Mouse (Mus musculus): ENCODE measurements around the gene Bfar. TPM values are rescaled to one million over a fixed set of nuclear protein-coding genes. Genes with fewer than 3 reads are reported as not detected.
"Not testable (repeated sequence)": the region's sequence is repeated elsewhere in the genome, so short reads cannot be mapped to it uniquely, and the experiment has no call there.

Gene Bfar
- polyA plus RNA-seq (2012; fragmentation: generic; extraction: Trizol), result 5.7 TPM
- long read RNA-seq, experiment 1, transcript Bfar-201 (8 exons, 3,003 nt), result major isoform, 18 of 24 reads
- long read RNA-seq, experiment 1, partial matches to known transcripts, result 6 of 24 reads
- long read RNA-seq, experiment 1, other reads (novel, unspliced or antisense), result 0 of 24 reads
- long read RNA-seq, experiment 2, transcript Bfar-201 (8 exons, 3,003 nt), result major isoform, 105 of 136 reads
- long read RNA-seq, experiment 2, partial matches to known transcripts, result 6 of 136 reads
- long read RNA-seq, experiment 2, other reads (novel, unspliced or antisense), result 25 of 136 reads

- Histone ChIP-seq H3K4me3 (ENCODE audit: insufficient read depth, poor library complexity, severe bottlenecking) (peak within 1 kb of the TSS; percentile 93), H3K27me3 (ENCODE audit: control insufficient read depth, insufficient read depth, insufficient read length) (no peaks in the 10 kb centered on the region), H3K79me2 (ENCODE audit: control insufficient read depth, insufficient read depth) (peaks cover 19% of the 10 kb centered on the region), H3ac (ENCODE audit: control insufficient read depth, insufficient read length, low read depth) (peak within 1 kb of the TSS; percentile 78), H3K79me3 (ENCODE audit: low read depth) (peaks cover 13% of the 10 kb centered on the region), H3K36me3 (ENCODE audit: control insufficient read depth, insufficient read depth) (peaks cover 9% of the 10 kb centered on the region)
- TF ChIP-seq MYOD1 (IDR thresholded peaks at IDR 0.05; ENCODE audit: control insufficient read depth, insufficient read length, low read depth) (no peak), MYOG (IDR thresholded peaks at IDR 0.05; ENCODE audit: control insufficient read depth, extremely low read depth, insufficient read length) (no peak), USF1 (IDR thresholded peaks at IDR 0.05; ENCODE audit: low read depth) (no peak), FOSL1 (IDR thresholded peaks at IDR 0.05; ENCODE audit: insufficient read depth, low read length, poor library complexity, severe bottlenecking) (no peak), CEBPB (IDR thresholded peaks at IDR 0.05; ENCODE audit: low read depth) (no peak), MAX (IDR thresholded peaks at IDR 0.05) (no peak), CTCF (IDR thresholded peaks at IDR 0.05; ENCODE audit: control insufficient read depth, insufficient read depth, insufficient read length) (no peak)
Observed at GRCm38 (mm10) chr16:13671685-13672385, at the start of gene Bfar, which contains the start of gene 3110001I22Rik. Gene Bfar, plus strand, starts transcription at chr16:13671858. Gene 3110001I22Rik, plus strand, starts transcription at chr16:13671929.

DNA sequence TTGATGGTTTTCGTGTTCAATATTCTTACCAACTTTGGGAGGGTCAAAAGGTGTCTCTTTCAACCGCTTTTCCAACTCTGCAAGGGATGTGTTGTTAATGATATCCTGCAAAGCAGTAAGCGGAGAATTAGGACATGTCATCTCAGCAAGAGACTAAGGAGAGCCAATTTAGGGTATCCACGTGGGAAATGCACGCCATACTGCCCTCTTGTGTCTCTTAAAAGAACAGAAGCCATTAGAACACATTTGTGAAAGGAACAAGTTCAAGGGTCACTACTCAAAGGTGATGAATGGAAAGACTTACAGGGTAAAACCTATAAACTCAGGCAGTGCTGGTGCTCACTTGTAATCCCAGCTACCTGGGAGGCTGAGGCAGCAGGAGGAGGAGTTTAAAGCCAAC is 43.3 kb upstream of the Bfar start:
- no peaks in the 10 kb centered on the region for H3K27me3 ChIP-seq (ENCODE audit: control insufficient read depth, insufficient read depth, insufficient read length)
- H3K79me2 ChIP-seq (ENCODE audit: control insufficient read depth, insufficient read depth), result no peaks in the 10 kb centered on the region
- H3ac ChIP-seq (ENCODE audit: control insufficient read depth, insufficient read length, low read depth), result no peak overlapping the region
- peaks cover 25% of the 10 kb centered on the region for H3K36me3 ChIP-seq (ENCODE audit: control insufficient read depth, insufficient read depth)
- H3K79me3 ChIP-seq (ENCODE audit: low read depth), result no peaks in the 10 kb centered on the region
- TF ChIP-seq MAX (IDR thresholded peaks at IDR 0.05) (no peak), USF1 (IDR thresholded peaks at IDR 0.05; ENCODE audit: low read depth) (no peak), MYOD1 (IDR thresholded peaks at IDR 0.05; ENCODE audit: control insufficient read depth, insufficient read length, low read depth) (no peak), MYOG (IDR thresholded peaks at IDR 0.05; ENCODE audit: control insufficient read depth, extremely low read depth, insufficient read length) (no peak), FOSL1 (IDR thresholded peaks at IDR 0.05; ENCODE audit: insufficient read depth, low read length, poor library complexity, severe bottlenecking) (no peak), CEBPB (IDR thresholded peaks at IDR 0.05; ENCODE audit: low read depth) (no peak), CTCF (IDR thresholded peaks at IDR 0.05; ENCODE audit: control insufficient read depth, insufficient read depth, insufficient read length) (no peak)
- no peak overlapping the region for H3K4me3 ChIP-seq (ENCODE audit: insufficient read depth, poor library complexity, severe bottlenecking)

- not testable (repeated sequence) for H3ac ChIP-seq (ENCODE audit: control insufficient read depth, insufficient read length, low read depth); H3K79me3 ChIP-seq (ENCODE audit: low read depth); H3K4me3 ChIP-seq (ENCODE audit: insufficient read depth, poor library complexity, severe bottlenecking); H3K36me3 ChIP-seq (ENCODE audit: control insufficient read depth, insufficient read depth); H3K27me3 ChIP-seq (ENCODE audit: control insufficient read depth, insufficient read depth, insufficient read length); H3K79me2 ChIP-seq (ENCODE audit: control insufficient read depth, insufficient read depth)
Observed at GRCm38 (mm10) chr16:13638198-13638597, 33.5 kb upstream of the Bfar start.

- TF ChIP-seq MYOD1 (IDR thresholded peaks at IDR 0.05; ENCODE audit: control insufficient read depth, insufficient read length, low read depth) (no peak), USF1 (IDR thresholded peaks at IDR 0.05; ENCODE audit: low read depth) (no peak), CEBPB (IDR thresholded peaks at IDR 0.05; ENCODE audit: low read depth) (no peak), MAX (IDR thresholded peaks at IDR 0.05) (no peak), MYOG (IDR thresholded peaks at IDR 0.05; ENCODE audit: control insufficient read depth, extremely low read depth, insufficient read length) (no peak), CTCF (IDR thresholded peaks at IDR 0.05; ENCODE audit: control insufficient read depth, insufficient read depth, insufficient read length) (no peak), FOSL1 (IDR thresholded peaks at IDR 0.05; ENCODE audit: insufficient read depth, low read length, poor library complexity, severe bottlenecking) (no peak)
- no peaks in the 10 kb centered on the region for H3K27me3 ChIP-seq (ENCODE audit: control insufficient read depth, insufficient read depth, insufficient read length)
- no peaks in the 10 kb centered on the region for H3K79me2 ChIP-seq (ENCODE audit: control insufficient read depth, insufficient read depth)
- no peak overlapping the region for H3ac ChIP-seq (ENCODE audit: control insufficient read depth, insufficient read length, low read depth)
- H3K4me3 ChIP-seq (ENCODE audit: insufficient read depth, poor library complexity, severe bottlenecking), result no peak overlapping the region
- no peaks in the 10 kb centered on the region for H3K79me3 ChIP-seq (ENCODE audit: low read depth)
- H3K36me3 ChIP-seq (ENCODE audit: control insufficient read depth, insufficient read depth), result peaks cover 12% of the 10 kb centered on the region
Observed at GRCm38 (mm10) chr16:13639508-13639907, 32.1 kb upstream of the Bfar start.

- no peak overlapping the region for H3ac ChIP-seq (ENCODE audit: control insufficient read depth, insufficient read length, low read depth)
- no peaks in the 10 kb centered on the region for H3K79me2 ChIP-seq (ENCODE audit: control insufficient read depth, insufficient read depth)
- TF ChIP-seq MAX (IDR thresholded peaks at IDR 0.05) (no peak), USF1 (IDR thresholded peaks at IDR 0.05; ENCODE audit: low read depth) (no peak), FOSL1 (IDR thresholded peaks at IDR 0.05; ENCODE audit: insufficient read depth, low read length, poor library complexity, severe bottlenecking) (no peak), MYOG (IDR thresholded peaks at IDR 0.05; ENCODE audit: control insufficient read depth, extremely low read depth, insufficient read length) (no peak), CTCF (IDR thresholded peaks at IDR 0.05; ENCODE audit: control insufficient read depth, insufficient read depth, insufficient read length) (no peak), CEBPB (IDR thresholded peaks at IDR 0.05; ENCODE audit: low read depth) (no peak), MYOD1 (IDR thresholded peaks at IDR 0.05; ENCODE audit: control insufficient read depth, insufficient read length, low read depth) (no peak)
- H3K27me3 ChIP-seq (ENCODE audit: control insufficient read depth, insufficient read depth, insufficient read length), result no peaks in the 10 kb centered on the region
- peaks cover 13% of the 10 kb centered on the region for H3K36me3 ChIP-seq (ENCODE audit: control insufficient read depth, insufficient read depth)
- no peak overlapping the region for H3K4me3 ChIP-seq (ENCODE audit: insufficient read depth, poor library complexity, severe bottlenecking)
- no peaks in the 10 kb centered on the region for H3K79me3 ChIP-seq (ENCODE audit: low read depth)
Observed at GRCm38 (mm10) chr16:13640064-13640463, 31.6 kb upstream of the Bfar start.

Data from C2C12 (cell line).